Mouse (Mus musculus) heart, embryonic 11.5 days (tissue): ENCODE measurements around the gene Gm10277. TPM values are rescaled to one million over a fixed set of nuclear protein-coding genes. Genes with fewer than 3 reads are reported as not detected.

ENCODE experiments used
- ATAC-seq: fragments of 200-750 bp; cut with Nextera tagmentation; replicated peaks from 2 replicates; pipeline ENCODE4 v1.8.0; 2017; ENCODE audit warnings: moderate library complexity; ENCODE audit not compliant: insufficient number of reproducible peaks, low FRiP score, low TSS enrichment
- H3K27ac ChIP-seq: fragments of 300-500 bp; sonication (generic); 2 replicates; pipeline ENCODE4 v1.5.1; 2014; ENCODE audit warnings: mild to moderate bottlenecking, low read depth, low read length
- H3K27me3 ChIP-seq: fragments of 300-500 bp; sonication (generic); 2 replicates; pipeline ENCODE4 v1.6.1; 2014; ENCODE audit warnings: mild to moderate bottlenecking, low read length, mixed read lengths; ENCODE audit not compliant: control insufficient read depth, insufficient read depth
- H3K36me3 ChIP-seq: fragments of 300-500 bp; sonication (generic); 2 replicates; pipeline ENCODE4 v1.6.1; 2014; ENCODE audit warnings: mild to moderate bottlenecking, low read length, moderate library complexity, mixed read lengths; ENCODE audit not compliant: control insufficient read depth, insufficient read depth
- H3K4me1 ChIP-seq: fragments of 300-500 bp; sonication (generic); 2 replicates; pipeline ENCODE4 v1.6.1; 2014; ENCODE audit warnings: low read length; ENCODE audit not compliant: control insufficient read depth, insufficient read depth
- H3K4me2 ChIP-seq: fragments of 300-500 bp; sonication (generic); 2 replicates; pipeline ENCODE4 v1.6.1; 2014; ENCODE audit warnings: mild to moderate bottlenecking, moderate library complexity
- H3K4me3 ChIP-seq: fragments of 300-500 bp; sonication (generic); 2 replicates; pipeline ENCODE4 v1.5.1; 2014; ENCODE audit warnings: low read depth, low read length
- H3K9ac ChIP-seq: fragments of 300-500 bp; sonication (generic); 2 replicates; pipeline ENCODE4 v1.6.1; 2014; ENCODE audit warnings: mild to moderate bottlenecking, low read depth, low read length, moderate library complexity
- H3K9me3 ChIP-seq: fragments of 300-500 bp; sonication (generic); replicated peaks from 2 replicates; pipeline ENCODE4 v1.6.1; 2016; ENCODE audit warnings: low read length; ENCODE audit not compliant: control insufficient read depth
- WGBS: fragments of 180-500 bp; shearing (Covaris S2); extraction: QIAGEN DNeasy Blood & Tissue Kit; methylation state at CpG from one replicate; pipeline ENCODE4 v1.1.7; 2014; ENCODE audit not compliant: insufficient replicate concordance; 5-methylcytosine and 5-hydroxymethylcytosine counted together
- polyA plus RNA-seq: library from polyadenylated mRNA; unstranded; fragments of >200 nt; fragmentation: Nextera tagmentation; extraction: Ambion mirVana; gene quantifications from 2 replicates; pipeline ENCODE4 v1.2.1, GENCODE M21; 2014

Gene Gm10277
- polyA plus RNA-seq, 1 experiment from 2014 or later: 0.87 TPM

DNA sequence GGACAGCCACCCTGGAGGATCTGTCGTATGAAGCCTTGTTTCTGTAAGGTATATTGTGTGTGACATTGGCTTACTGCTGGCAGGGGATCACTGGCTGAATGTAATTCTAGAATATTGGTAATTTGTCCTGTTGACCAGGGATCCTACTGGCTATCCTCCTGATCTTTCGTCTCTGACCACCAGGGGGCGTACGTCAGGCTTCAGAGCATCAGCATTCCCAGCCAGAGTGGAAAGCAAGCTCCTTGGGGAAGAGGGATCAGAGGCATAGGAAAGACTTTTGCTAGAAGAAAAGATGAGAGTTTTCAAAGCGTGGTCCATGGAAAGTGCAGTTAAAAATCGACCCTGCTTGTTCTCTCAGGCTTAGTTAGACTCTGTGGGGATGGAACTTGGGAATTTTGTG lies 50.3 kb downstream of the Gm10277 start:
- H3K4me1 ChIP-seq: no peaks in the 10 kb centered on the region
- H3K27ac ChIP-seq: no peak overlapping the region
- ATAC-seq: no peak
- WGBS: under 1% methylated on average over 6 of the region's 6 CpGs
- no peaks in the 10 kb centered on the region for H3K9me3 ChIP-seq
- no peak overlapping the region for H3K4me3 ChIP-seq
- no peak overlapping the region for H3K9ac ChIP-seq
- no peaks in the 10 kb centered on the region for H3K27me3 ChIP-seq
- H3K4me2 ChIP-seq: no peak overlapping the region
- no peaks in the 10 kb centered on the region for H3K36me3 ChIP-seq

Other genes starting within 250 kb of the Gm10277 start
- 14.2 and 17.8 TPM in 2 replicates for gene Taok1, start 179.9 kb downstream of the Gm10277 start, polyA plus RNA-seq
- 3.8 and 11.3 TPM in 2 replicates for gene Nufip2, start 101.6 kb downstream of the Gm10277 start, polyA plus RNA-seq
- gene Cryba1, start 62.5 kb downstream of the Gm10277 start, polyA plus RNA-seq: not detected in 2 replicates
- 94.0 and 96.7 TPM in 2 replicates for gene Myo18a, start 24.5 kb downstream of the Gm10277 start, polyA plus RNA-seq
- 1.8 and 2.4 TPM in 2 replicates for gene Pipox, start 106.3 kb upstream of the Gm10277 start, polyA plus RNA-seq
- 0.09 TPM in 1 of 2 replicates, not detected in the other for gene Sez6, start 143.1 kb upstream of the Gm10277 start, polyA plus RNA-seq
- gene Phf12, start 195.0 kb upstream of the Gm10277 start, polyA plus RNA-seq: 9.1 and 14.2 TPM in 2 replicates
- 12.3 and 15.8 TPM in 2 replicates for gene Dhrs13, start 244.5 kb upstream of the Gm10277 start, polyA plus RNA-seq